Mouse (Mus musculus): ENCODE data around the gene Rbpj.

Rbpj gene

DNA sequence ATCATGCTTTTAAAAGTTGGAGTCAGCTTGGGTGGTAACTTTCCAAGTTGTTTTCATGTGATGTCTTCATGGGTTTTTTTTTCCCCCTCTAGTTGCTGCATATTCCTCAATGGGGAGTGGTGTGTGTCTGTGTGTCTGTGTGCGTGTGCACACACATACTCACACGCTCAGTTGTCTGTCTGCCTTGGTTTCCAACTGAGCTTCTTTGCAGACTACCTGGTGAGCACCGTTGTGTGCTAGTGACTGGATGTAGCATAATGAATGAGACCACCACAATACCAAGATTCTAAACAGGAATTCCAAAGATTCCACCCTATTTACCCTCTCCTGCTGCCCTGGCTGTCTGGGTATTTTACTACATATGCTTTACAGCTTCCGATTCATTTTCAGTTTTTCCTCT is 86.0 kb downstream of the Rbpj start:
- no peak for DNase-seq (ENCODE audit: low read depth)

- no peak for DNase-seq (ENCODE audit: low read depth)
Measured at GRCm38 (mm10) chr5:53553281-53553680, 87.3 kb downstream of the Rbpj start.

GRCm38 (mm10) chr5:53554180-53554579 is 88.2 kb downstream of the Rbpj start:
- DNase-seq (ENCODE audit: low read depth), result no peak

- DNase-seq (ENCODE audit: low read depth), result no peak
Measured at GRCm38 (mm10) chr5:53554926-53555325, 89.0 kb downstream of the Rbpj start.

DNA sequence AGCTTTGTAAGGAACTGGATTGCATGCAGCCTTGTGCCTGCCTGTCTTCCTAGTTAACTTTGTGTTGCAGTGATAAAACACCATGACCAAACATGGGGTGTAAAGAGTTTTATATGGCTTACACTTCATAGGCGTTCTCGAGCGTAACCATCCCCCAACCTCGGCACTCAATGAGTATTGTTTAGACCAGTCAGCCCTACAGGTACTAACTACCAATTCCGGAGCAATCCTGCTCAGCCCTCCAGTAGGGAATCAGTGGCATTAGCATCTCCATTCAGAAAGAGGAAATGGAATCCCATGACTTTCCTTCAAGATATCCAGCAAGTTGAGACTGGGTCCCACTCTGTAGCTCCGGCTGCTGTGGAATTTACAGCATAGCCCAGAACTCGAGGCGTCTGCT is 89.5 kb downstream of the Rbpj start:
- no peak for DNase-seq (ENCODE audit: low read depth)

DNA sequence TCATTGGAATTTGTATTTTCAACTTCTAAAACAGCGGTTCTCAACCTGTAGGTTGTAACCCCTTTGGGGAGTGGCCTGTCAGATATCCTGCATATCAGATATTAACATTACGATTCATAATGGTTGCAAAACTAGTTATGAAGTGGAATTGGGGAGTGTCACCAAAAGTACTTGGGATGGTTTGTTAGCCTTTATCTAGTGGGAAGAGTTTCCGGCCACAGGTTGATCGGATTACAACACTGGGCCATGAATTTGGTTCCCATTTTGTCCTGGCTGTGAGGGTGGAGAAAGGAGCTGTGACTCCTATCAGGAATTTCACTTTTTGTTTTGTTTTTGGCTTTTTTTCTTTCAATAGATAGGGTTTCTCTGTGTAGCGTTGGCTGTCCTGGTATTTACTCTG is 90.0 kb downstream of the Rbpj start:
- no peak for DNase-seq (ENCODE audit: low read depth)

GRCm38 (mm10) chr5:53557544-53558260 is 91.8 kb downstream of the Rbpj start:
- DNase-seq (ENCODE audit: low read depth), result peak; percentile 55

DNA sequence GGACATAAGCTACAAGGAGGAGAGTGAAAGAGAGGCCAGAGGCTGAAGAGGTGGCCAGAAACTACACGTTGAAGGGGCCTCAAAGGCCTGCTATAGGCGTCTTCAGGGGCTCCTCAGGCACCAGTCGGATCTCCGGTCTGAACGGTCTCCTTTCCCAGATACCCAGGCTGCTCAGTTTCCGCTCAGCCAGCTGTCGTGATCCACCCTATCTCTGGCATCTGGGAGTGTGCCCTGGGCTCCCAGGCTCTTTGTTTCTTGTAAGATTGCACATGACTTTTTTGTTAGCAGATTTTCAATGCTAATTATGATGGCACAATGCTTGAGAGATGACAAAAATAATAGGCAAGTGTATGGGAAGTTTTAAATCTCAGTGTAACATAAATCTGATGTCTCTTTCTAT is 95.2 kb downstream of the Rbpj start:
- no peak for DNase-seq (ENCODE audit: low read depth)

GRCm38 (mm10) chr5:53564309-53564708 is 98.4 kb downstream of the Rbpj start:
- peak; percentile 90 for DNase-seq (ENCODE audit: low read depth)

- DNase-seq (ENCODE audit: low read depth), result peak; percentile 88
Measured at GRCm38 (mm10) chr5:53565213-53565794, 99.4 kb downstream of the Rbpj start.

GRCm38 (mm10) chr5:53566485-53567083 is 100.6 kb downstream of the Rbpj start:
- no peak for DNase-seq (ENCODE audit: low read depth)

DNA sequence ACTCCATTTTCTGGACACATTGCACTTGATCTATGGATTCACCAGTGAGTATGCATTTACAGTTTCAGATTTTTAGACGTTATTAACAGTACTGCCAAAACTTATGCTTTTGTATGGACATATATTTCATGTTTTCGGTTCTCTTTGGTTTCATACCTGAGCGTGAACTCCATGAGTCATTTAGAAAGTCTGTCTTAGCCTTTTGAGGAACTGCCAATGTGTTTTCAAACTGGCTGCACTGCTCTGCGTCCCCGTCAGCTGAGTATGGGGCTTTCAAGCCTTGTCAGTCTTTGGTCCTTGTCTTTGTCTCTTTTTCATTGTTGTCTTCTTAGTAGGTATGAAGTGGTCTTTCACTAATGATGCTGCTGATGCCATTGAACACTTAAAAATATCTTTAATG is 106.5 kb downstream of the Rbpj start:
- no peak for DNase-seq (ENCODE audit: low read depth)

DNA sequence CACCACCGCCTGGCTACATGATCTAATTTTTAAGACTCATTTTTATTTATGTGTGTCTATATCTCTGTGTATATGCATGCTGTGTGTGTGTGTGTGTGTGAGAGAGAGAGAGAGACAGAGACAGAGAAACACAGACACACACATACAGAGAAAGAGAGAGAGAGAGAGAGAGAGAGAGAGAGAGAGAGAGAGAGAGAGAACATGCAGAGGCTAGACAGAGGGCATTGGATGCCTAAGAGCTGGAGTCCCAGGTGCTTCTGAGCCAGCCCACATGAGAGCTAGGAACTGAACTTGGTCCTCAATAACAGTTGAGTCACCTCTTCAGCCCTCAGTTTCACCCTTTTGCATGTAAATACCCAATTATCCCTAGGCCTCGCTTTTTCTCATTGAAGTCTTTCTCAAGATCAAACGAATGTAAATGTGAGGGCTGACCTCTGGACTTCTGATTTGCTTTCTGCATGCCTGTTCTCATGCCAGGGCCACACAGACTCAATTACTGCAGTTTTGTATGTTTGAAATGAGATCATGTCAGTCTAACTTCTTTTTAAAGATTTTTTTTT is 109.0 kb downstream of the Rbpj start:
- DNase-seq (ENCODE audit: low read depth), result no peak

GRCm38 (mm10) chr5:53577272-53577889 is 111.4 kb downstream of the Rbpj start:
- DNase-seq (ENCODE audit: low read depth), result no peak

- DNase-seq (ENCODE audit: low read depth), result no peak
Measured at GRCm38 (mm10) chr5:53584069-53584767, 118.3 kb downstream of the Rbpj start.

- DNase-seq (ENCODE audit: low read depth), result peak; percentile 78
Measured at GRCm38 (mm10) chr5:53588421-53589171, 122.6 kb downstream of the Rbpj start.

- peak; percentile 99 for DNase-seq (ENCODE audit: low read depth)
Measured at GRCm38 (mm10) chr5:53589172-53589960, 123.4 kb downstream of the Rbpj start.

GRCm38 (mm10) chr5:53590179-53590765 is 124.3 kb downstream of the Rbpj start:
- peak; percentile 99 for DNase-seq (ENCODE audit: low read depth)

DNA sequence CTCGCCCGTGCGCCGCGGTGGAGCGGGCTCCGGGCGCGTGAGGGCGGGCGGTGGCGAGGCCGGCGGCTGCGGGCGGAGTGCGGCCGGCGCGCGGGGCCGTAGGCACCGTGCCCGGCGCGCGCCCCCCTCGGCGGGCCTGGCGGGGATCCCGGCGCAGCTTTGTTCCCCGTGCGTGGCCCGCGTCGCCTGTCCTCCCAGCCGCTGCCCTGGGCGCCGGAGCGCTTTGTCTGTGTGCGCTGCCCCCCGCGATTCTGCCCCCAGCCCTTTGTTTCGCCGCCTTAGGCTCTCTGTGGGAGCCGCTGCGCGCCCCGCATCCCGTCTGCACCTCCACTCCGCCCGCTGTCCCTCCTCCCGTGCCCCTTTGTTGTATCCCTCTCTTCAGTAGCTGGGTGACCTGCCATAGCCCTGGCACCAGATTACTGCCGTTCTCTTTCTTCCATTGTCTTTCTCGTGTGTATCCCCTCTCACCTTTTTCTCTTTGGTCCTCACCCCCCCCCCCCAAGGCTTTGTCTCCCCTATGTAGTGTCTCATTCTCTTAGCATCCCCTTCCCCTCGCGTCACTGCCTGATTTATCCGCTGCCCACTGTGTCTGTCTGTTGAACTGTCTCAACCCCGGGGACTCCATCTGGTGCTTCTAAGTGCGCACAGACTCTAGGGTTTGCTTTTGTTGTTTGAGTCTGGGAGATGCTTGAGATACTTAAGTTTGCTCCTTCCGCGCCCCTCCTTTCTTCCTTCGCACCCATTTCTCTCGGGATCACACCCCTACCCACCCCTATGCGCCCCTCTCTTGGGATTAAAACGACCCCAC is 125.1 kb downstream of the Rbpj start:
- peak; percentile 59 for DNase-seq (ENCODE audit: low read depth)
